ENCODE assay signal across 22 mouse cellular contexts in genomic region chr6:17072338-17072737, GRCm38 (mm10). TPM values are rescaled to one million over a fixed set of nuclear protein-coding genes. Genes with fewer than 3 reads are reported as not detected.
DNase-seq lines count a peak whose midpoint lies in the region; ATAC-seq and TF ChIP-seq lines count a peak whose summit lies in the region.
"Had no signal": no experiment of that assay in that cellular context is flagged by ENCODE, and none has a peak within 500 bp of the region (broad histone marks: within the 10 kb centered on the region; RNA-seq: fewer than 3 reads in every experiment).

No protein-coding gene starts in this region.

- in situ Hi-C loops in Patski (cut with MboI; ENCODE audit: low pct_unique_long_range_greater_than_20kb), result loop anchor here (25.0 kb wide), 1 partner anchor 1335 kb away; no protein-coding TSS in a partner anchor

- H3K27ac ChIP-seq in lung, postnatal 0 days (ENCODE audit: low read length), result no peak overlapping the region
- peak overlapping the region; percentile 32; the same call in 1 of the 2 replicates for H3K27ac ChIP-seq in small intestine, adult 2 months (ENCODE audit: insufficient read depth, low read depth, low read length)
- H3K27ac ChIP-seq: heart, adult 2 months; hindbrain, embryonic 12.5 days; hindbrain, embryonic 15.5 days had no signal

- CTCF ChIA-PET in Patski (lab: Charles Lee), result interaction anchor here (1.4 kb wide), 1 partner anchor 25 kb away, joined by 4 read pairs; no protein-coding TSS in a partner anchor

- peak; percentile 11 for DNase-seq in heart, adult 11 months
- no peak for DNase-seq in heart, adult 8-10 months (ENCODE audit: low spot score)
- DNase-seq in lung, postnatal 0 days (ENCODE audit: low spot score), result peak; percentile 48
- DNase-seq in lung, postnatal 10 days, result no peak
- no peak for DNase-seq in Patski (ENCODE audit: low read depth, low spot score)
- DNase-seq in spleen, adult 12 weeks (ENCODE audit: low spot score), result no peak
- DNase-seq in right cerebral cortex, postnatal 4 days, result no peak
- DNase-seq: adrenal gland, postnatal 10 days; adrenal gland, postnatal 36 days; cerebellum, adult 18-20 months; cerebellum, adult 9-10 months; cerebellum, postnatal 14 days; forebrain, postnatal 0 days; gastrocnemius, postnatal 25 days; heart, adult 2 months had no signal

- no peak overlapping the region for H3K4me2 ChIP-seq in lung, postnatal 0 days (replicated peaks; ENCODE audit: low read depth, low read length)
- H3K4me2 ChIP-seq: heart, embryonic 11.5 days; hindbrain, embryonic 12.5 days; hindbrain, embryonic 15.5 days had no signal

- H3K4me1 ChIP-seq in lung, postnatal 0 days (ENCODE audit: insufficient read depth, low read depth, low read length), result no peaks in the 10 kb centered on the region; the same call in 1 of the 2 replicates
- peaks cover 7% of the 10 kb centered on the region; the same call in 1 of the 2 replicates for H3K4me1 ChIP-seq in small intestine, adult 2 months (ENCODE audit: control insufficient read depth, insufficient read depth, insufficient read length, low read length)

- TF ChIP-seq POLR2A in small intestine, adult 2 months (IDR thresholded peaks at IDR 0.05; ENCODE audit: low read depth, low read length), result no peak

- no peaks in the 10 kb centered on the region for H3K9me3 ChIP-seq in lung, postnatal 0 days (ENCODE audit: low read length)
- H3K9me3 ChIP-seq: G1E; hindbrain, embryonic 12.5 days; hindbrain, embryonic 15.5 days had no signal

- H3K36me3 ChIP-seq in lung, postnatal 0 days (ENCODE audit: insufficient read depth, low read length), result no peaks in the 10 kb centered on the region
- H3K36me3 ChIP-seq in small intestine, adult 2 months (ENCODE audit: control insufficient read depth, insufficient read depth, low read length), result no peaks in the 10 kb centered on the region
- H3K36me3 ChIP-seq: G1E; hindbrain, embryonic 12.5 days; hindbrain, embryonic 15.5 days had no signal

- no peak for TF ChIP-seq CTCF in lung, postnatal 0 days (IDR thresholded peaks at IDR 0.05)
- TF ChIP-seq CTCF in Patski (IDR thresholded peaks at IDR 0.05), result no peak
- no peak for TF ChIP-seq CTCF in small intestine, adult 2 months (IDR thresholded peaks at IDR 0.05; ENCODE audit: extremely low read depth, insufficient read length, insufficient replicate concordance, low read depth, low read length)

- POLR2A ChIA-PET in Patski (lab: Charles Lee), result no interaction called here

- H3K27me3 ChIP-seq in lung, postnatal 0 days (replicated peaks; ENCODE audit: insufficient read depth, low read length), result no peaks in the 10 kb centered on the region
- no peaks in the 10 kb centered on the region for H3K27me3 ChIP-seq in Patski
- H3K27me3 ChIP-seq in small intestine, adult 2 months (ENCODE audit: control insufficient read depth, insufficient read depth, low read length), result no peaks in the 10 kb centered on the region
- H3K27me3 ChIP-seq: CH12.LX; hindbrain, embryonic 12.5 days; hindbrain, embryonic 15.5 days had no signal

- H3K9ac ChIP-seq in lung, postnatal 0 days (replicated peaks; ENCODE audit: low read depth), result no peak overlapping the region
- H3K9ac ChIP-seq: forebrain, postnatal 0 days; hindbrain, embryonic 12.5 days; hindbrain, embryonic 15.5 days had no signal

- no peak overlapping the region for H3K4me3 ChIP-seq in lung, postnatal 0 days (ENCODE audit: low read depth, low read length)
- H3K4me3 ChIP-seq in small intestine, adult 2 months (ENCODE audit: low read depth, low read length), result no peak overlapping the region
- H3K4me3 ChIP-seq: heart, adult 2 months; hindbrain, embryonic 12.5 days; hindbrain, embryonic 15.5 days had no signal

- peak; percentile 55 for ATAC-seq in lung, postnatal 0 days
- peak; percentile 17 for ATAC-seq in Patski
- ATAC-seq: forebrain, embryonic 14.5 days; forebrain, postnatal 0 days had no signal

- 46% methylated on average over 5 of the region's 5 CpGs for WGBS in lung, postnatal 0 days
- 59% methylated on average over 5 of the region's 5 CpGs for WGBS in small intestine, adult 2 months

- 0 out of 2 replicates have a peak, but pooled peaks have one; percentile 22 for TF ChIP-seq EP300 in lung, postnatal 0 days (IDR thresholded peaks at IDR 0.05)

RNA-seq across cellular contexts. Expression of gene Tes, which starts 7.4 kb away (rescaled TPM):
- 1 to 10 TPM; 2.2 to 3.0 (median 2.6) TPM for total RNA-seq in heart, adult 8-10 months (2022)
- 50.5 and 52.7 TPM in 2 replicates for polyA plus RNA-seq in lung, postnatal 0 days (2015; fragmentation: Nextera tagmentation; extraction: Ambion mirVana)
- 104 TPM for polyA plus RNA-seq in Patski (2021)
- 39.8 and 107 TPM in 2 replicates for polyA plus RNA-seq in small intestine, adult 2 months (2012; rRNA removed)
- total RNA-seq: CH12.LX had no signal
- polyA plus RNA-seq: G1E had no signal

Comparison
In these comparisons a context has a peak if more than half of its experiments do, and no peak if none do; other contexts are left out.
1. DNase-seq: peak in heart, adult 11 months (single experiment) and lung, postnatal 0 days (single experiment); none in heart, adult 8-10 months (single experiment), lung, postnatal 10 days (single experiment), Patski (single experiment), spleen, adult 12 weeks (single experiment) and right cerebral cortex, postnatal 4 days (single experiment).